Mouse (Mus musculus) kidney, adult 18-20 months (tissue): ENCODE data around the gene Dctd.
A peak's percentile ranks its signal among the peaks of the same experiment; 100 is the strongest.
"Not testable (repeated sequence)": the region's sequence is repeated elsewhere in the genome, so short reads cannot be mapped to it uniquely, and the experiment has no call there.

Source experiments
- DNase-seq: peaks from one replicate; pipeline ENCODE4 v3.0.0; 2021

Dctd gene

GRCm38 (mm10) chr8:48146449-48146848 lies 47.6 kb downstream of the Dctd start:
- DNase-seq = no peak

GRCm38 (mm10) chr8:48152062-48152738 lies 53.3 kb downstream of the Dctd start:
- no peak for DNase-seq

DNA sequence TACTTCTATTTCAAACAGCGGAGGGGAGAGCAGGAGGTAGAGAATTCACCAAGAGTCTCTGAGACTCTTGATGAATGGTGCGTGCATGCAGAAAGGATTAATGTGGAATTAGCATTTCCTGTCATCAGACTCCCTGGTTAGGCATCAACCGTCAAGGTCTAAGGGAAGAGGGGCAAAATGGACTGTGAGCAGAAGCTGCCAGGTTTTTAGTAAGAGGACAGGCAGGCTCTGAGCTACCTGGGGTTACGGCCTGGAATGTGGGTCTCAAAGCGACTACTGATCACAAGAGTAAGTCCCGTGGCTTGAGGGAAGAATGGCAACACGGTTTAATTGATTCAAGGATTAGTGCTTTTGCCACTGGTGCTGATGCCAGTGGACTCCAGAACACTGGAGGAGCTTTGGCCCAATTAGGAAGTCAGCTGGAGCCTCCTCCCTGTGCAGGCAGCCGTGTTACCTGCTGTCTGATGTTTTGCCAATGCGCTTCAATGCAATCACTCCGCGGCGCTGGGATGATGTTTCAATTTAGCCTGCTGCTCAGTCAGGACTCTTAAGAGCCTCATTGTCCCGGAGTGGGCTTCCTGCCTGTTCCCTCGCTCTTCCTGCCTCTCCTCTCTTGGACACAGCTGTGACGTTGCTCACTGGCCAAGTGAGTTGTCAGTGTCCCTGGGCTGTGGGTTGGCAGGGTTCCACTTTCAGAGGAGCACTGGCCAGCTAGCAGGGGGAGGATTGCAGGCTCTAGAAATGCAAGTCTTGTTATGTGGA lies 54.6 kb downstream of the Dctd start:
- DNase-seq = peak; percentile 24

DNA sequence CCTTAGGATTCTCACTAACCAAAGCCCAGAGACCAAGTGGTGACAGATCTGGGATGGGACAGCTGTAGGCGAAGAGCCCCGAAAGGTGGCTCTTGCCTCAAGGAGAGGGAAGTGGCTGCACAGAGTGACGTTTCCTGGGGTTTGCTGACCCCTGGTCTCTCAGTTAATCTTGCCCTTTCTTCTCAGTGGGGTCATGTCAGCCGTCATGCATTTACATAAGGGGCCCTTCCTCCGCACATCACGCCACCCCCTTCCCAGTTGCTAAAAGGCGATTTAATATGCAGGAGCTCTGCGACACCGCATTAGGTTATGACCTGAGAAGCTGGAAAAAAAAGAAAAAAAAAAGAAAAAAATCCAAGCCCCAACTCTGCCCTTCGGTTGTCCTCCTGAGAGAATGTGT lies 58.8 kb downstream of the Dctd start:
- no peak for DNase-seq

- no peak for DNase-seq
These were observed 59.8 kb downstream of the Dctd start for GRCm38 (mm10) chr8:48158560-48159217.

DNA sequence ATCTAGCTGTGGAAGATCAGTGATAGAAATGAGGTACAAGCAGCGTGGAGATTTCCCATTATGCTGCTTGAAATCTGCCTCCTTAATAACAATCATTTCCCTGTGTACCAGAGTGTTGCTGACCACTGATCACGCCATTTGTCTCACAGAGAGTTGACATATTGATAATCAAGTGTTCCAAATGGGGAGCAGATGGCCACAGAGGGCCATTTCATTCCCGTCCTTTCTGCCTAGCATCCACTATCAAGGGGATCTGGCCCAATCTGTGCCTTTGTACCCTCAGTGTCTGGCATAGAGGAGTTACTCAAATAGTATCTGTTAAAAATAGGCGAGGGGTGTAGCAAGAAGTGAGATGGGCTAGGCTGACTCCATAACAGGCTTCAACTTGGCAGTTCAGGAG lies 78.5 kb downstream of the Dctd start:
- no peak for DNase-seq

DNA sequence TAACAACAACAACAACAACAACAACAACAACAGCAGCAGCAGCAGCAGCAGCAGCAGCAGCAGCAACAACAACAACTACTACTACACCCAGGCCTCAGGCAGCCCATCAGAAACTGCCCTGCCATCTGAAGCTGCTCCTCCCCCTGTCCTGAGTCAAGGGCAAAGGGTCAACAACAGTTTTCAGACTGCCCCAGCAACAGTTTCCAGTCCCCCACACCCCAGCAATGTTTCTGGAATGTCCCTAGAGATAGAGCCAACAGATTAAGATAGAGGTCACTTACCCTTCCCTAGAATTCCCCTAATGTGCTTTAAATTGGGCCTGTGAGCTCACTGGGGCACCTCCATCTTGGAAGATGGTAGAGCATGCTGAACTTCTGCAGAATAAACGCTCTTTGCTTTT lies 79.0 kb downstream of the Dctd start:
- no peak for DNase-seq

GRCm38 (mm10) chr8:48178993-48179392 lies 80.1 kb downstream of the Dctd start:
- no peak for DNase-seq

- DNase-seq = not testable (repeated sequence)
These were observed 81.3 kb downstream of the Dctd start for GRCm38 (mm10) chr8:48180146-48180545.

DNA sequence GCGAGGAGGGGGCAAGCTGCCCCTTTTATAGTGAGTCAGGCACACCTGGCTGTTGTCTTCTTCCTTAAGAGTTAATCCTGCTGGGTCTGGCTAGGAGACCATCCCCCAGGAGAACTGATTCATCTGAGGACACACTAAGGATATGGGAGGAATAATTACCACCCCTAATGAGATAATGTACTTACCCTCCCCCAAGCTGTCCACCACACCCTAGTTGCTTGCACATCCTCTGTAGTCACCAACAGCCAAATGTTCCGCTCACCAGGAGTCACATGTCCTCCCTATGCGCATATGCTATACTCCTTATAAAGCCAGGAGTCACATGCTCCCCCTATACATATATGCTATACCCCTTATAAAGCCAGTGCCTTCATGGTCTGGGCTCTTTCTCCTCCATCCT lies 82.1 kb downstream of the Dctd start:
- no peak for DNase-seq

GRCm38 (mm10) chr8:48183758-48184157 lies 84.9 kb downstream of the Dctd start:
- DNase-seq = no peak

DNA sequence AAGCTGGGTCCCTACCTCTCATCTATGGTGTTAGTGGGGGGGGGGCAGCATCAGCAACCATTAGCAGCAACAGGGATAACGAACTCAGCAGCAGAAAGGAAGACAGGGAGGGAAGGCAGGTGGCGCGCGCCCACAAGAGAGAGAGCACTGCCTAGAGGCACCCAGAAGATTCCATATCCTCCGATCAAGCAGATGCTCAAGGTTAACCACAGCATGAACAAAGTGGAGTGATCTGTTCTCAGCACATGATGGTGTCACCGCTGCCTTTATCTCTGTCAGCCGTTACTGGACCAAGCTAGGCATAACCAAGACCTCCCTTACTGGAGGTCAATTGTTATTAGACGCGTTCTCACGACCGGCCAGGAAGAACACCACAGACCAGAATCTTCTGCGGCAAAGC lies 89.7 kb downstream of the Dctd start:
- no peak for DNase-seq

DNA sequence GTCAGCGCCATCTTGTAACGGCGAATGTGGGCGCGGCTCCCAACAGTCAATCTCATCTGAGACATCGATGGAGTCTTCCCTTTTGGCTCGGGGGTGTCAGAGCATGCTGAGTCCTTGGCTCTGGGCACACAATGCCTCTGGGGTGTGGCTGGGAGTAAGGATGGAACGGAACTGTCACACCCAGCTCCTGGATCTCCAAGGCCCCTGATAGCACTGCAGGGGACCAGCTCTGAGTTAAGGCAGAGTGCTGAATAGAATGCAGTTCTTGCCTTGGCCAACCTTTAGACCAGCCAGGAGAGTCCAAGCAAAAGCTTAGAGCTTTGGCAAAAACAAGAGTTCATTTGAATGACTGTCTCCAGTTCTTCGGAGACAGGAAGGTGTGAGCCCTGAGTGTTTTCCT lies 97.1 kb downstream of the Dctd start:
- DNase-seq = no peak

GRCm38 (mm10) chr8:48199171-48199570 lies 100.3 kb downstream of the Dctd start:
- DNase-seq = no peak

GRCm38 (mm10) chr8:48202632-48203031 lies 103.7 kb downstream of the Dctd start:
- DNase-seq = no peak
